Mouse (Mus musculus) midbrain, embryonic 12.5 days (tissue): ENCODE measurements around the gene Insyn1. TPM values are rescaled to one million over a fixed set of nuclear protein-coding genes. Genes with fewer than 3 reads are reported as not detected.

Experiments
- ATAC-seq: fragments of 200-750 bp; cut with Nextera tagmentation; 2 replicates; pipeline ENCODE4 v1.8.0; 2017; ENCODE audit warnings: low read depth, moderate TSS enrichment, moderate library complexity; ENCODE audit not compliant: low FRiP score
- H3K27ac ChIP-seq: fragments of 300-500 bp; sonication (generic); replicated peaks from 2 replicates; pipeline ENCODE4 v1.5.1; 2016; ENCODE audit warnings: mild to moderate bottlenecking
- H3K27me3 ChIP-seq: fragments of 300-500 bp; sonication (generic); 2 replicates; pipeline ENCODE4 v1.6.1; 2016; ENCODE audit warnings: mild to moderate bottlenecking
- H3K36me3 ChIP-seq: fragments of 300-500 bp; sonication (generic); 2 replicates; pipeline ENCODE4 v1.6.1; 2016
- H3K4me1 ChIP-seq: fragments of 300-500 bp; sonication (generic); 2 replicates; pipeline ENCODE4 v1.6.1; 2016
- H3K4me2 ChIP-seq: fragments of 300-500 bp; sonication (generic); replicated peaks from 2 replicates; pipeline ENCODE4 v1.6.1; 2016; ENCODE audit warnings: mild to moderate bottlenecking, moderate library complexity
- H3K4me3 ChIP-seq: fragments of 300-500 bp; sonication (generic); 2 replicates; pipeline ENCODE4 v1.5.1; 2016; ENCODE audit warnings: mild to moderate bottlenecking
- H3K9ac ChIP-seq: fragments of 300-500 bp; sonication (generic); replicated peaks from 2 replicates; pipeline ENCODE4 v1.6.1; 2016; ENCODE audit warnings: mild to moderate bottlenecking, moderate library complexity
- H3K9me3 ChIP-seq: fragments of 300-500 bp; sonication (generic); 2 replicates; pipeline ENCODE4 v1.6.1; 2016; ENCODE audit warnings: mild to moderate bottlenecking
- WGBS: fragments of 180-500 bp; shearing (Covaris S2); methylation state at CpG from one replicate; pipeline ENCODE4 v1.1.7; 2016; 5-methylcytosine and 5-hydroxymethylcytosine counted together
- polyA plus RNA-seq: library from polyadenylated mRNA; unstranded; fragments of >200 nt; fragmentation: Nextera tagmentation; extraction: Ambion mirVana; gene quantifications from 2 replicates; pipeline ENCODE4 v1.2.1, GENCODE M21; 2016

Insyn1 gene
- polyA plus RNA-seq, 1 experiment from 2014 or later: 3.5 TPM

DNA sequence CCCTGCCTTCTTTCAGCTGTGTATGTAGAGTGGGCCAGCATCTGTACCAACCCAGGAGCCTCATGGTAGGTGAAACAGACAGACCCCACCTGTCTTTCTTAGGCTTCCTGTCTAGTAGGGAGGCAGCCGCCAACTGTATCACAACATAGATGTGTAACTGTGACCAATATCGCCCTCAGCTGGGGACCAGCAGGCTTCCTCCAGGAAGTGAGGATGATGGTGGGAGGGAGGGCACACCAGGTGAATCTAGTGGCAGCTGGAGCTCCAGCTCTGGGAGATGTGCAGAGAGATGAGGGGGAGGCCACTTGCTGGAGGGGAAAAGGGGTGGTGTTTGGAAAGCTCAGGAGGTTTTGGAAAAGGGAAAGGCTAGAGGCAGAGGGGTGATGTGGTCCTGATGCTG lies 6.6 kb downstream of the Insyn1 start:
- Histone ChIP-seq H3K9ac (no peak overlapping the region), H3K4me3 (no peak overlapping the region), H3K4me1 (peaks cover 2% of the 10 kb centered on the region), H3K36me3 (no peaks in the 10 kb centered on the region), H3K27me3 (peaks cover 18% of the 10 kb centered on the region), H3K9me3 (no peaks in the 10 kb centered on the region), H3K27ac (no peak overlapping the region), H3K4me2 (no peak overlapping the region)
- WGBS: 65% methylated on average over 2 of the region's 2 CpGs
- no peak for ATAC-seq

DNA sequence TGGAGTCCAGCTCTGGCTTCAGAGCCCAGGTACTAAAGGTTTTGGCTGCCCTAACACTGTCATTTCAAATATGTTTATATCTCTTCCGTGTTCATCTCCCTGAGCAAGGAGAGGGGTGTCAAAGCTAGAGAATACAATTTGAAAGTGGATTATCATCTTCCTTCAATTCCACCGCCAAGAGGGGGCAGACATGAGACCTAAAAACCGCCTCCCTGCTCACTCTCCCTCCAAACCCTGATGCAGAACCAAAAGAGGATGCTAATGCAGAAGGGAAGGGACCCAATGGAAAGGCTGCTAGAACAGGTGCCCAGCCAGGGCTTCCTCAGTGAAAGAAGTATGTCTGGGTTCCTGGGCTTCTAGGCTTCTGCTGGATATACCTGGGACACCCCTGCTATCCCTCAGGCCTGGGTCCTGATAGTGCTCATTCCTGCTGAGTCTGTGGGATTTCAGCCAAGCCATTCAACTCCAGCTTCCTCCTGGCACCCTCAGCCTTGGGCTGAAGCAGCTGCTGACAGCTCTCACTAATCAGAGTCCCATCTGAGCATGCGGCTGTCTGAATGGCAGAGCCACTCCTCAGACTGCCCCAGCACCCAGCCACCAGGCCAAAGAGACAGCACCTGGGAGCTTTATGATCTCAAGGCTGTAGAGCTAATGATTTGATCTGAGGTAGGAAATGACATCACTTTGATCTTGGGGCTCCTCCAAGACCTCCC lies 8.2 kb downstream of the Insyn1 start:
- H3K27ac ChIP-seq: no peak overlapping the region
- no peak for ATAC-seq
- no peaks in the 10 kb centered on the region for H3K36me3 ChIP-seq

DNA sequence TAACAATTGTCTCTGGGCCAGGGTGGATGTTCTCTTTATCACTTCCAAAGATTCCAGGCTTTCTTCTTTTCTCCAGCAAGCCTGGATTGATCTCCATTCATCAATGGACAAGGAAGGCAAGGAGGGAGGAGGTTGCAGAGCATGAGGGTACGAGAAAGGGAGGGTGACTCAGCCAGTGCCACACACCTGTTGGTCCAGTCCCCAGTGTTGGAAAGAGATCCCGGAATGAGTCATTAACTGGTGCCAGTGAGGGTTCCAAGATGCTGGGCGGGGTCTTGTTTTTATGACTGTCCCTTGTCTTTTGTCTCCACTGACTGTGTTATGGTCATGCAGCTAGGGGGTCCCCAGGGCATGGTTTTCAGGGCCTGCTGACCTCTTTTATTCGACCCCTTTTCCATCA lies 9.5 kb downstream of the Insyn1 start:
- Histone ChIP-seq H3K27ac (no peak overlapping the region), H3K4me1 (no peaks in the 10 kb centered on the region), H3K4me2 (no peak overlapping the region), H3K9ac (no peak overlapping the region), H3K36me3 (no peaks in the 10 kb centered on the region), H3K4me3 (no peak overlapping the region), H3K27me3 (no peaks in the 10 kb centered on the region), H3K9me3 (no peaks in the 10 kb centered on the region)
- ATAC-seq: no peak
- WGBS: 72% methylated on average over 4 of the region's 4 CpGs

More for the DNA sequence above, 8.2 kb downstream of the Insyn1 start:
- Histone ChIP-seq H3K9me3 (no peaks in the 10 kb centered on the region), H3K9ac (no peak overlapping the region), H3K4me2 (no peak overlapping the region), H3K4me1 (no peaks in the 10 kb centered on the region), H3K27me3 (peaks cover 2% of the 10 kb centered on the region; the same call in 1 of the 2 replicates), H3K4me3 (no peak overlapping the region)
- WGBS: 34% methylated on average over 4 of the region's 4 CpGs

DNA sequence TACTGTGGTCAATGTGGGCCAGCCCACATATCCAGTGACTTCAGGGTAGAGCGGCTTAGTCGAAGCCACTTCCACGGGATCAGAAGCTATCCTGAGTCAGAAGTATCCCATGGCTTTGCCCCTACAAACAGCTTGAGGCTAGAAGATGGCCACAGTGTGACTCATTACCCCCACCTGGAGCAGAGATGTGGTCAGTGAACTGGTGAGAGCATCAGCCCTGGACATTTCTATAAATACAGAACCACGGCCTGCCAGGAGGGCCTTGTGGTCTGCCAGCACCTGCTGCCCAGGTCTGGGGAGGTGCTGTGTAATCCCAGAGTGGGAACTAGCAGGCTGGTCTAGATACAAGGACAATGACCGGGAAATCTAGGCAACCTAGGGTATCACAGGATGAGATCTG lies 12.5 kb downstream of the Insyn1 start:
- no peaks in the 10 kb centered on the region for H3K36me3 ChIP-seq
- no peaks in the 10 kb centered on the region for H3K27me3 ChIP-seq
- H3K9ac ChIP-seq: no peak overlapping the region
- 91% methylated on average over 5 of the region's 5 CpGs for WGBS
- no peak overlapping the region for H3K4me3 ChIP-seq
- H3K9me3 ChIP-seq: no peaks in the 10 kb centered on the region
- H3K4me1 ChIP-seq: no peaks in the 10 kb centered on the region
- no peak for ATAC-seq
- H3K27ac ChIP-seq: no peak overlapping the region
- H3K4me2 ChIP-seq: no peak overlapping the region

DNA sequence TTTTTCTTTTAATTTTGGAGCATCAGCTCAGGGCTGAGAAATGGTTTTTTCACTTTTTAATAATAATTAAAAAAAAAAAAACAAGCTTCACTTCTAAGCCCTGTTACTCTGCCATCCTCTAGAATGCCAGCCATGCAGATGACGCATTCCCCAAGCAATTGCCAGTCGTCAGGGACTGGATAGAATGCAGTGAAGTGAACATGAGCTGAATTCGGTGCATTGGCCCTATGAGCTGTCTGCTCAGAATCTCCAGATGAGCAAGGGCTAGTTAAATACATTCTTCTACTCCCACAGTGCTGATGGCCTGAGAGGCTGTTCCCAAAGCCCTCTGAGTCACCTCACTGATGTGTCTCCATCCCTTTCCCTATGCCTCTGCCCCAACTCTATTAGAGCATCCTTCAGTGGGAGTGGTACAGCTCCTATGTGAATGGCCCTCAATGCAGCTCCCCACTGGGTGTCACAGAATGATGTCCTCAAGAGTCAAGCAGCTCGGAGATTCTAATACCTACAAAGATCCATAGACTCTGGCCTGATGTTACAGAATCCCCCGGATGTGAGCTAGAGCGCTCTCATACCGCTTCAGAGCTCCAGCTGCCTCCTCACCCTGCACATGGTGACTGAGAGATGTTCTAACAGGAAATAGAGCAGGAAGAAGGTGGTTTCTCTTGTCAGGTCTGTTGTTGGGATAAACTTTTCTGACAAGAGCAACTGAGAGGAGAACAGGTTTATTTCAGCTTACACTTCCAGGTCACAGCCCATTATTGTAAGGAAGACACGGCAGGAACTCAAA lies 19.0 kb downstream of the Insyn1 start:
- H3K9me3 ChIP-seq: no peaks in the 10 kb centered on the region
- 83% methylated on average over 8 of the region's 8 CpGs for WGBS
- no peak overlapping the region for H3K27ac ChIP-seq

DNA sequence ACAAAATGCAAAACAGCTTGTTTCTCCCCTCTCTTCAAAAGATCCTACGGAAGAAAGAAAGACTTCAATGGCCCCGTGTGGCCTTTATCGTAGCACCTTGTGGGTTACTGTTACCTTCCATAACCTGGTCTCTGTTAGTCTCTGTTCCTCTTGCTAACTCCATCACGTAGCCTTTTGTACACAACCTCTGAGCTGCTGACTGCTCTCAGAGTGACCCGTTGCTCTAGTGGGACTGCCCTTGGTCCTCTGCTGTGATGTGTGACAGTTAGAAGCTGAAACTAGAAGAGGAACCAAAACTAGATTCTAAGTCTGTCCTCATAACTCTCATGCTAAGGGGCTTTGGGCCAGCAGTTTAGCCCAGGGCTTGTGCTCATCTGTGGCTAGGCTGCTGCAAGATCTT lies 22.0 kb downstream of the Insyn1 start:
- peaks cover 8% of the 10 kb centered on the region; the same call in 1 of the 2 replicates for H3K4me1 ChIP-seq
- no peak overlapping the region for H3K9ac ChIP-seq
- ATAC-seq: no peak
- H3K4me3 ChIP-seq: no peak overlapping the region
- H3K27ac ChIP-seq: no peak overlapping the region
- WGBS: 91% methylated on average over 5 of the region's 5 CpGs
- no peaks in the 10 kb centered on the region for H3K27me3 ChIP-seq
- no peak overlapping the region for H3K4me2 ChIP-seq
- no peaks in the 10 kb centered on the region for H3K36me3 ChIP-seq
- no peaks in the 10 kb centered on the region for H3K9me3 ChIP-seq

More for the DNA sequence above, 19.0 kb downstream of the Insyn1 start:
- Histone ChIP-seq H3K4me2 (no peak overlapping the region), H3K27me3 (no peaks in the 10 kb centered on the region), H3K9ac (no peak overlapping the region), H3K4me1 (no peaks in the 10 kb centered on the region), H3K4me3 (no peak overlapping the region), H3K36me3 (no peaks in the 10 kb centered on the region)
- no peak for ATAC-seq

DNA sequence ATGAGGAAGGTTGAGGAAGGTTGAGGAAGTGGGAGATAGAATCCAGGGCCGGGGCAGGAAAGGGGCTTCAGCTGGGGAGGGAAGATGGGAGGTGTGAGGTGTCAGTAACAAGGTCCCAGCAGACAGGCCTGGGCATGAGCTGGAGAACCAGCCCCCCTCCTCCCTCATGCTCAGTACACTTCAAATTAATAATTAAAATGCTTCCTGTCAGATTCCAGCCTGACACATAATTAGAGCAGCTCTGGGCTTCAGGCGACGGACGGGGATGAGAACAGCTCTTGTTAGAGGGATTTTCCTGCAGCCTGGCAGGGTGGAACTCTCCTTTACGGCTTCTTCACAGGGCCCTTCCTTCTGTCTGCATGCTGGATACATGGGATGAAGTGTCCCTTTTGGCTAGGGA lies 25.3 kb downstream of the Insyn1 start:
- Histone ChIP-seq H3K4me2 (no peak overlapping the region), H3K27me3 (no peaks in the 10 kb centered on the region), H3K36me3 (no peaks in the 10 kb centered on the region), H3K27ac (peak overlapping the region; percentile 67), H3K4me1 (peaks cover 22% of the 10 kb centered on the region; the same call in 1 of the 2 replicates), H3K9ac (no peak overlapping the region), H3K9me3 (no peaks in the 10 kb centered on the region), H3K4me3 (no peak overlapping the region)
- no peak for ATAC-seq
- WGBS: 46% methylated on average over 5 of the region's 5 CpGs

DNA sequence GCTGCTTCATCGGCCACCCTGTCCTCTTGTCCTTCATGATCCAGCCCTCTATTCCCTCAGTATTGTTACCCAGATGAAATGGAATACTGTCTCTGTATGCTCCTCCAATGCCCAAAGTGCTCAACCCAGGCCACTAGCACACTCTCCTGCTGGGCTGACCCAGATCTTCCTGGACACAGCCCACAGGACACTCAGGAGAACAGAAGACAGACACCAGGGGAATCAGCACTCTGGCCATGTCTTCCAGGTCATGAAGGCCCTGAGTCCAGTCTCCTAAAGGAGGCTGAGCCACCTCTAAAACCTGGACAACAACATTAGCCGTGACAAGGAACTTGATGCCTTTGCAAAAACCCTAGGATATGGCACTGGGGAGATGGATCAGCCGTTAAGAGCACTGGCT lies 28.1 kb downstream of the Insyn1 start:
- Histone ChIP-seq H3K4me2 (no peak overlapping the region), H3K9ac (no peak overlapping the region), H3K9me3 (no peaks in the 10 kb centered on the region), H3K36me3 (no peaks in the 10 kb centered on the region), H3K4me1 (peaks cover 24% of the 10 kb centered on the region; the same call in 1 of the 2 replicates), H3K4me3 (no peak overlapping the region), H3K27ac (no peak overlapping the region), H3K27me3 (no peaks in the 10 kb centered on the region)
- WGBS: 87% methylated on average over 3 of the region's 3 CpGs
- no peak for ATAC-seq

DNA sequence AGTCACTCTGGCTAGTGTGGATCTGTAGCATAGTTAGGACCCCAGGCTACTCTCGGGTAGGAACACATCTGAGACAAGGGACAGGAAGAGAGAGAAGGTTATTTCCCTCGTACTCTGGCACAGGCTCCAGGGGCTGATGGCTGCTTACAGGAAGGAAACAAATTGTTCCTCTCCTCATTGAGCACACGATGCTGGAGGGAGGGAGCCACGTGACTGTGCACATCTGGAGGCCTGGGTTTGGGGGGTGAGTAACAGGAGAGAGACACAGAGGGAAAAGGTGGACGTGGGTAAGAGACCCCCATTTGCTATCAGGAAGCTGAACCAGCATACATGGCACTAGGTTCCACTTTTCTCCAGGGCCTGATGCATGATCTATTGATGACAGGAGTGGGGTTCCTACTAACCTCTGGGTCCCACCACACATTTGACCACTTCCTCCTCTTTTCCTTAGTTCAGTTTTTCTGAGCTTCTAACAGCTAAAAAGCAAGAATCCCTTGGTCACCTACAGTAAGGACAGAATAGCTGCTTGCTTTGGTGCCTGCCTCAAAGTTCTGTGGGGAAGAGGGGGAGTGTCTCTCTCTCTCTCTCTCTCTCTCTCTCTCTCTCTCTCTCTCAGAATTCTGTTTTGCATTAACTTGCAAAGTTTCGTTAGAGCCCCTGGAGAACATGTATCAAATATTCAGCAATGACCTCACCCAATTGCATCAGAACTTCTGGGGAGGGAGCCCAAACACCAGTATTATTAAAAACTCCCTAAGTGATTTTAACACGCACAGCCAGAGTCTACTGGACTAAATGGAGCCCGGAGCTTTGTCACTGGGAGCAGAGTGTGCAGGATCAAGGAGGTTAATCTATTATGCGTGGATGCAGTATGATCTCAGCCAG lies 29.7 kb downstream of the Insyn1 start:
- 56% methylated on average over 9 of the region's 9 CpGs for WGBS
- ATAC-seq: no peak
- no peaks in the 10 kb centered on the region for H3K9me3 ChIP-seq
- H3K36me3 ChIP-seq: no peaks in the 10 kb centered on the region
- H3K4me2 ChIP-seq: no peak overlapping the region
- H3K27ac ChIP-seq: no peak overlapping the region
- H3K4me3 ChIP-seq: no peak overlapping the region
- no peaks in the 10 kb centered on the region for H3K27me3 ChIP-seq
- no peak overlapping the region for H3K9ac ChIP-seq
- H3K4me1 ChIP-seq: peaks cover 24% of the 10 kb centered on the region; the same call in 1 of the 2 replicates

DNA sequence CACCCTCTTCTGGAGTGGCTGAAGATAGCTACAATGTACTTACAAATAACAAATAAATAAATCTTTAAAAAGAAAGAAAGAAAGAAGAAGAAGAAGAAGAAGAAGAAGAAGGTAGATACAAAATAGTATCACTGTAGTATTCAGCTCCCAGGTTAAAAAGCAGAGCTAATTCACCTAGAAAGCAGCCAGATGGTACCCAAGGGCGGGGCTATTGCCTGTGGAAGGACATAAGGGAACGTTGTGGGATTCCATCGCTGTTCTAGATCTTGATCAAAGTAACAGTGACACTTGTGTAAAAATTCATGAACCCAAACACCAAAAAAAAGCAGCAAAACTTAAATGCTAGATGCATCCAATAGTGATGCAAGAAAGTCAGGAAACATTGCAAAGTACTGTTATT lies 31.6 kb downstream of the Insyn1 start:
- Histone ChIP-seq H3K36me3 (peaks cover 5% of the 10 kb centered on the region; the same call in 1 of the 2 replicates), H3K9ac (no peak overlapping the region), H3K4me3 (no peak overlapping the region), H3K27ac (no peak overlapping the region), H3K27me3 (no peaks in the 10 kb centered on the region), H3K4me2 (no peak overlapping the region), H3K4me1 (peaks cover 17% of the 10 kb centered on the region; the same call in 1 of the 2 replicates), H3K9me3 (no peaks in the 10 kb centered on the region)
- 75% methylated on average over 3 of the region's 3 CpGs for WGBS
- no peak for ATAC-seq

DNA sequence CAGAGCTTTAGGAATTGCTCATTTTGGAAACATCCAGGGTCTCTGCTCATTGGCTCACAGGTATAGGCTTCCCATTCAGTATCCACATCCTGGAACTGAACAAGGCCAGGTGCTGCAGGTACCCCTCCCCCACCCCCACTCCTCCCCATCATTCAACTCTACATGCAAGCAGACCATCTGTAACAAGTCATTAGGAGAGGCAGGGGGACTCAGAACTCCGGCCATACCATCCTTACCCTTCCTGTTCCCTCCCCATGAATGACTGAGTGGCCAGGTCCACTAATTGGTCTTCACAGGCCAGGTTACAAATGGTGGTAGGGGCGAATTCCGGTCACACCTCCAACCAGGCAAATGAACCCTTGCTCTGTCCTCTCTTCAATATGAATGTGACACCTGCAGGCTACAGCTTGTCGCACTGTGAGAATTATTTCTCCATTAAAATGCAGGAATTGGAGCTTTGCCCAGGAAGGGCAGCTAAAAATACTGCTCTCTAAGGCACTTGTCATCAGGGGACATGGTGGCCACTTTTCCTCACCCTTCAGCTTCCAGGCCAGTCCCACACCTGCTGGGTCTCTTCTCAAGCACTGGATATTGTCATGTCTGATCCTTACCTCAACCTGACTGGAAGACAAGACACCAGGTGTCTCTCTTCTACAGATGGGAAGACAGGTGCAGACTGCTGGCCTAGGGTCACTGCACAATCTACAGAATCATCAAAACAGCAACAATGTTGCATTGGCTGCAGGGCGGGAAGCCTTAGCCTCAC lies 32.6 kb downstream of the Insyn1 start:
- Histone ChIP-seq H3K9me3 (no peaks in the 10 kb centered on the region), H3K36me3 (peaks cover 15% of the 10 kb centered on the region; the same call in 1 of the 2 replicates), H3K4me2 (no peak overlapping the region), H3K4me3 (no peak overlapping the region), H3K4me1 (0 out of 2 replicates have a peak, but pooled peaks cover 12% of the 10 kb centered on the region), H3K27me3 (no peaks in the 10 kb centered on the region), H3K27ac (no peak overlapping the region), H3K9ac (no peak overlapping the region)
- 85% methylated on average over 5 of the region's 5 CpGs for WGBS
- no peak for ATAC-seq
